Mouse (Mus musculus) testis, adult 2 months (tissue): ENCODE measurements around the gene Nck2. TPM values are rescaled to one million over a fixed set of nuclear protein-coding genes. Genes with fewer than 3 reads are reported as not detected.

ENCODE experiments used
- H3K27ac ChIP-seq: fragments of 200-500 bp; 2 replicates; pipeline ENCODE4 v1.5.1; 2012; ENCODE audit warnings: low read depth, low read length; ENCODE audit not compliant: control insufficient read depth, insufficient read depth
- H3K27me3 ChIP-seq: fragments of 200-500 bp; 2 replicates; pipeline ENCODE4 v1.6.1; 2012; ENCODE audit warnings: mild to moderate bottlenecking, low read length, moderate library complexity; ENCODE audit not compliant: control insufficient read depth, insufficient read depth
- H3K36me3 ChIP-seq: fragments of 200-500 bp; 2 replicates; pipeline ENCODE4 v1.6.1; 2012; ENCODE audit warnings: mild to moderate bottlenecking, low read length; ENCODE audit not compliant: control insufficient read depth, insufficient read depth
- H3K4me1 ChIP-seq: fragments of 200-500 bp; 2 replicates; pipeline ENCODE4 v1.6.1; 2012; ENCODE audit warnings: low read length; ENCODE audit not compliant: control insufficient read depth, insufficient read depth
- H3K4me3 ChIP-seq: fragments of 200-500 bp; 2 replicates; pipeline ENCODE4 v1.5.1; 2012; ENCODE audit warnings: low read depth, mild to moderate bottlenecking, low read length, moderate library complexity, mixed read lengths; ENCODE audit not compliant: control insufficient read depth
- CTCF ChIP-seq: fragments of 200-500 bp; IDR thresholded peaks from 2 replicates; pipeline ENCODE4 v1.5.1; 2012; ENCODE audit warnings: low read depth, mild to moderate bottlenecking, inconsistent platforms, low read length, moderate library complexity; ENCODE audit not compliant: control insufficient read depth, insufficient read depth, insufficient replicate concordance
- POLR2A ChIP-seq: fragments of 200-500 bp; IDR thresholded peaks from 2 replicates; pipeline ENCODE4 v1.6.1; 2012; ENCODE audit warnings: low read depth, mild to moderate bottlenecking, inconsistent platforms, low read length, moderate library complexity; ENCODE audit not compliant: control insufficient read depth
- polyA plus RNA-seq: library from polyadenylated mRNA; depleted of rRNA; stranded (reverse); fragments of >200 nt; gene quantifications from 2 replicates; pipeline ENCODE4 v1.2.3, GENCODE M21; 2012

Gene Nck2
- polyA plus RNA-seq, 1 experiment: 30.7 TPM

DNA sequence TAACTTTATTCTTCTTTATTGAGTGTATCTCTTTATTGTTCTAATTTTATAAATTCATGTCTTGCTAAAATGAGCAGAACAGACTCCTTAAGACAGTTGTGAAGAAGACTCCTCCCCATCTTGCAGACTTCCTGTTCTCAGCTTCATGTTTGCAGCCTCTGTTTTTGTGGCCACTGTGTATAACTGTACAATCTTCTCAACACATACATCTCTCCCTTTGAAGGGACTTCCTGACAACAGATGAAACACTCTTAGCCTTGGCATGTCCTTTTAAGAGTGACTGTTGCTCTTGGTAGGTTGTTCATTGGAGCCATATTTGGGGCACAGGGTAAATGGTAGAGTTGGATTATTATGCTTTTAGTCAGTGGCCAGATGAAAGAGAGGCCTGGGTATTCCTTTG lies 20.6 kb downstream of the Nck2 start:
- TF ChIP-seq CTCF (no peak), POLR2A (no peak)

DNA sequence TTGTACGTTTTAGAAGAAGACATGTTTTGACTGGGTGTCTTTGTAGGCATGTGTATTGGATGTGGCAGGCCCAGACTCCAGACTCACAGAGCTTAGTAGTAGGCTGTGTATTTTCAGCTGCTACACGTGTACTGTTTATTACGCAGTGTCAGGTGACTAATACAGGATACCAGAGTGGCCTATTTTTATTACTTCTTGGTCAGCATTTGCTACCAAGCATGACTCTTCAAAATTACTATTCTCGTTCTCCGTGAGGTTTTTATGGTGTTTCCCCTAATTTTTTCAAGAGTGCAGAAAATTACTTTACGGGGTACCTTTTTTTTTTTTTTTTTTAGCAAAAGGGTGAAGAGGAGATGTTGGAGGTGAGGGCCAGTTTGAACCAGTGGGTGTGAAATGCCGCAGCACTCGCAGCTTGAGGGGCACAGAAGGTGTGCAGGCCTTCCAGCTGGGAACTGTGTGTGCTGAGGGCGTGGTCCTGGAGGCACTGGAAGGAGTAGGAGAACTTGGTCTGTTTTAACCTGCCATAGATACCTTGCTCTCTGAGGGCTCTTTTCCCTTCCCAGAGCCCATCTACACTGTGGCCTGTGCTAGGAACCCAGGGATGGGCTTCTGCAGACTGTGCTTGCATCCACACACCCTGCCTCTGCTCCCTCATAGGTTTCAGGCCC lies 21.7 kb downstream of the Nck2 start:
- TF ChIP-seq CTCF: no peak
- no peak for TF ChIP-seq POLR2A
- H3K4me1 ChIP-seq: no peaks in the 10 kb centered on the region

More for the DNA sequence above, 20.6 kb downstream of the Nck2 start:
- no peak overlapping the region for H3K4me3 ChIP-seq
- H3K27ac ChIP-seq: no peak overlapping the region
- no peaks in the 10 kb centered on the region for H3K27me3 ChIP-seq
- H3K4me1 ChIP-seq: no peaks in the 10 kb centered on the region; the same call in 1 of the 2 replicates
- H3K36me3 ChIP-seq: no peaks in the 10 kb centered on the region

DNA sequence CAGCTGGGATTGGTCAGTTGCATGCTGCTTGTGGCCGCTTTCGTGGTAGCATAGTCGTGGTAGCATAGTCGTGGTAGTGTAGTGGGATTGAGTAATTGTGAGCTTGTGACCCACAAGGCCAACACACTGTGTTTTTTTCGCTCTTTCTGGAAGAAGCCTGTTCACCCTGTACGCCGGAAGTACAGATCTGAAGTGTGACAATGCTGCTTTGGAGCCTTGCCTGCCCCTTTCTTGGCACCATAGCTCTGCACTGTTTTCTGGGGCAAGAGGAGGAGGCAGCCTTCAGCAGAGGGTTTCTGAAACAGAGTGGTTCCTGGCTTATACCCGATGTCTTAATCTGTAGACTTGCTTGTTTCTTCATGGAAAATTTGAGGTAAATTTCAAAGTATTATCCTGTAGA lies 23.3 kb downstream of the Nck2 start:
- H3K27me3 ChIP-seq: no peaks in the 10 kb centered on the region
- no peak overlapping the region for H3K27ac ChIP-seq
- no peaks in the 10 kb centered on the region for H3K36me3 ChIP-seq
- TF ChIP-seq CTCF (no peak), POLR2A (no peak)
- no peaks in the 10 kb centered on the region for H3K4me1 ChIP-seq
- no peak overlapping the region for H3K4me3 ChIP-seq

More for the DNA sequence above, 21.7 kb downstream of the Nck2 start:
- Histone ChIP-seq H3K27me3 (no peaks in the 10 kb centered on the region), H3K36me3 (no peaks in the 10 kb centered on the region), H3K27ac (no peak overlapping the region), H3K4me3 (no peak overlapping the region)

DNA sequence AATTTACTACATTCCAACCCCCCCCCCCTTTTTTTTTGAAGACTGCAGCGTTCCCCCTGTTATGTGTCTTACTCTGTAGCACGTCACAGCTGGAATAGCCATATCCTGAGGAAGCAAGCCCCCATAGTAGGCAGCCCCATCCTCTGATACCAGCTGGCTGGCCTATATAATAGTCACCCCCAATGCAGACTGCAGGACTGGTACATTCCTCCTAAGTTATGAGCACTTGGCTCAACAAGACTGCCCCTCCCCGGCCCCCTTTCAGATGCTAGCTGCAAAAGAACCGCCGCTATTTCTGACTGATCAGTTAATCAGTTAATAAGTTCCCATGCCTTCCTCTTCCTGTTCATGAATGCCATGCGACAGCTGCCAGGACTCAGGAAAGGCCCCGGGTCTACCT lies 23.8 kb downstream of the Nck2 start:
- Histone ChIP-seq H3K27me3 (no peaks in the 10 kb centered on the region), H3K4me3 (no peak overlapping the region), H3K4me1 (no peaks in the 10 kb centered on the region), H3K36me3 (no peaks in the 10 kb centered on the region), H3K27ac (no peak overlapping the region)
- TF ChIP-seq POLR2A (no peak), CTCF (no peak)

DNA sequence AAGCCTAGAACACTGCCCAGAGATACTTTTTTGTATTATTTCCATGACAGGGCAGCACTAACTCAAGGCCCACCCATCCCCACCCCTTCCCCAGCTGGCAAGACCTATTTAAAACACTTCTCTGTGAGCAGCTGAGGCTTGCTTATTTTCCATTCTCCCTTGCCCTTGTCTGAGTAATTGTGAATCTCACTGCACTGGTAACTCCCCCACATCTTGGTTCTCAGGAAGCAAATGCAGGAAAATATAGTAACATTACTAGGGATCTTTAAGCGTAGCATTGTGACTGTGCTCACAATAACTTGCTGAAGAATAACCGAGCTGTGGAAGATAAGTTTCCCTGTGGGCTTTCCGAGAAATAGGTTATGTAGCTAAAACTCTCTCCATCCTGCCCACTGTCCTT lies 24.6 kb downstream of the Nck2 start:
- no peak for TF ChIP-seq CTCF
- no peak for TF ChIP-seq POLR2A
- H3K4me3 ChIP-seq: no peak overlapping the region
- H3K27ac ChIP-seq: no peak overlapping the region
- no peaks in the 10 kb centered on the region for H3K27me3 ChIP-seq
- H3K4me1 ChIP-seq: no peaks in the 10 kb centered on the region
- no peaks in the 10 kb centered on the region for H3K36me3 ChIP-seq

DNA sequence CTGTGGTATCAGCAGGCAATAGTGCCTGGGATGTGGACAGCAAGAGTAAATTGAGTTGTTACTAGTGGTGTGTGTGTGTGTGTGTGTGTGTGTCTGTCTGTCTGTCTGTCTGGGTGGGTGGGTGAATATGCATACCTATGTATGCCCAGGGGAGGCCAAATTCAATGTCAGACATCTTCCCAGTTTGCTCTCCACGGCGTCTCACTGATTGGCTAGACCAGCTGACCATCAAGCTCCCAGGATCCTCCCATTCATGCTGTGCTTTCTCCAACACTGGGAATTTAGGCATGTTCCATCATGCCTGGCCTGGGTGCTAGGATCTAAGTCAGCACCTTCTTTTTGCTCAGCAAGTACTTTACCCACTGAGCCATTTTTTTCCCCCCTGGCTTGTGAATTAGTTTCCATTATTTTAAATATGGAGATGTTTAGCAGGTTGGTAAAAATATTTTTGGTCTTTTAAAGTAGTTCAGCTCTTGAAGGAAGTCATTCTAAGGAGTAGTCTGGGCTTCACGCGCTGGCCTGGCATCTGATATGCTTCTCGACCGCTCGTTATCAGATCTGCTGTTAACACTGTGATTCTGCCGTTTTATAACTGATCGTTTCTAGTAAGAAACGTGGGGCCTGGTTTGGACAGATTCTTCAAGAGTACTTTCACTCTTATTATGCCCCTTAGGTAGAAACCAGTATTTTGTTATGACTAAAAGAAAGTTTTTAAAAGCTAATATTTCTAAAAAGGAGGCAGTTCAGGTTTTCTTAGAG lies 26.2 kb downstream of the Nck2 start:
- TF ChIP-seq CTCF: no peak
- TF ChIP-seq POLR2A: no peak
- peaks cover 2% of the 10 kb centered on the region; the same call in 1 of the 2 replicates for H3K4me1 ChIP-seq
- H3K36me3 ChIP-seq: no peaks in the 10 kb centered on the region
- H3K4me3 ChIP-seq: no peak overlapping the region
- no peak overlapping the region for H3K27ac ChIP-seq
- H3K27me3 ChIP-seq: no peaks in the 10 kb centered on the region

DNA sequence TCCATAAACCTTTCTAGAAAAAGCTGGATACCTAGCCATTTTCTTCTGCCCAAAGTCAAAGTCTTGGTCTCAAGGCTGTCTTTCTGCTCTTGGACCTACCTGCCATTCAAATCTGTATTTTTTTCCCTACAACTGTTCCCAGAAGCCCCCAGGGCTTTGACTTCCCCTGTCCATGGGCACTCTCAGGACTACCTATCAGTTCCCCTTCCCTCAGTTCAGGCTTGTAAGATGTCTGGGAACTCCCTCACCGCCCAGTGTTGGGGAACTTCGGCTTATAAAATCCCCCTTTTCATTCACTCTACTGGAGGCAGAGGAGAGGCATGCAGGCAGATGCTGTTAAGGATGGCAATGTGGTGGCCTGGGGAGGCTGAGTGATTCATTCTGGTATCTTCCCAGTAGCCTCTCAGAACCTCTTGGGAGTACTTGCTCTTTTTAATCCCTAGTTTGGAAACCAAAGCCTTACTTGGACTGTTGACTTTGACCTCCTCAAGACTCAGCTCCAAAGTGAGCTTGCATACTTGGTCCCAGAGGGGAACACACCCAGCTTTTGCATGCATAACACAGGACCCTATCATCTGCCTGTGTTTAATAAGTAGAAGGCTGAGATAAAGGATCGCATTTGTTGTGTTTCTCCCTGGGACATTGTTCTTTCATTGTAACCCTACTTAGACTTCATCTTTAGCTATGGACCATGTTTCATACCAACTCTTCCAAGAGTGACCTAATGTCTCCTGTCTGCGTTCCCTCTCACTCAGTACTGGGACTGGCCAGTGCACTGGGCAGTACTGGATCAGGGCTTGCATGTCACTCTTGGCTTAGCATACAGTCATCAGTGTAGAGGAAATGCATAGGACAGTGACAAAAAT lies 27.0 kb downstream of the Nck2 start:
- TF ChIP-seq POLR2A: no peak
- TF ChIP-seq CTCF: no peak

More for the DNA sequence above, 27.0 kb downstream of the Nck2 start:
- Histone ChIP-seq H3K4me3 (no peak overlapping the region), H3K27ac (no peak overlapping the region), H3K4me1 (peaks cover 2% of the 10 kb centered on the region; the same call in 1 of the 2 replicates), H3K27me3 (no peaks in the 10 kb centered on the region), H3K36me3 (no peaks in the 10 kb centered on the region)
